Mouse (Mus musculus) forebrain, embryonic 16.5 days (tissue): ENCODE data around the gene Sfxn5. TPM values are rescaled to one million over a fixed set of nuclear protein-coding genes. Genes with fewer than 3 reads are reported as not detected.

Experiments
- ATAC-seq: fragments of 200-750 bp; cut with Nextera tagmentation; 2 replicates; pipeline ENCODE4 v1.8.0; 2017; ENCODE audit warnings: mild to moderate bottlenecking, moderate library complexity
- H3K27ac ChIP-seq: fragments of 300-500 bp; sonication (generic); 2 replicates; pipeline ENCODE4 v1.5.1; 2014; ENCODE audit warnings: low read length, control low read depth
- H3K27me3 ChIP-seq: fragments of 300-500 bp; sonication (generic); replicated peaks from 2 replicates; pipeline ENCODE4 v1.6.1; 2014; ENCODE audit warnings: low read length; ENCODE audit not compliant: control insufficient read depth, insufficient read depth
- H3K36me3 ChIP-seq: fragments of 300-500 bp; sonication (generic); 2 replicates; pipeline ENCODE4 v1.6.1; 2014; ENCODE audit not compliant: control insufficient read depth, insufficient read depth
- H3K4me1 ChIP-seq: fragments of 300-500 bp; sonication (generic); replicated peaks from 2 replicates; pipeline ENCODE4 v1.6.1; 2014; ENCODE audit warnings: low read length; ENCODE audit not compliant: control insufficient read depth, insufficient read depth
- H3K4me2 ChIP-seq: fragments of 300-500 bp; sonication (generic); 2 replicates; pipeline ENCODE4 v1.6.1; 2014; ENCODE audit warnings: mild to moderate bottlenecking, low read length, control low read depth
- H3K4me3 ChIP-seq: fragments of 300-500 bp; sonication (generic); replicated peaks from 2 replicates; pipeline ENCODE4 v1.5.1; 2014; ENCODE audit warnings: mild to moderate bottlenecking, low read length, control low read depth
- H3K9ac ChIP-seq: fragments of 300-500 bp; sonication (generic); replicated peaks from 2 replicates; pipeline ENCODE4 v1.6.1; 2014; ENCODE audit warnings: low read depth, low read length, control low read depth
- H3K9me3 ChIP-seq: fragments of 300-500 bp; sonication (generic); 2 replicates; pipeline ENCODE4 v1.6.1; 2016; ENCODE audit warnings: low read length; ENCODE audit not compliant: control insufficient read depth
- WGBS: fragments of 180-500 bp; shearing (Covaris S2); extraction: QIAGEN DNeasy Blood & Tissue Kit; methylation state at CpG from one replicate; pipeline ENCODE4 v1.1.7; 2014; 5-methylcytosine and 5-hydroxymethylcytosine counted together
- polyA plus RNA-seq: library from polyadenylated mRNA; unstranded; fragments of >200 nt; fragmentation: Nextera tagmentation; extraction: Ambion mirVana; gene quantifications from 2 replicates; pipeline ENCODE4 v1.2.1, GENCODE M21; 2015

Gene Sfxn5
- polyA plus RNA-seq, 1 experiment from 2014 or later: 27.1 TPM

GRCm38 (mm10) chr6:85288193-85288857, 44.9 kb downstream of the Sfxn5 start:
- Histone ChIP-seq H3K4me1 (peaks cover 10% of the 10 kb centered on the region), H3K36me3 (no peaks in the 10 kb centered on the region), H3K27ac (no peak overlapping the region), H3K4me3 (no peak overlapping the region), H3K27me3 (no peaks in the 10 kb centered on the region), H3K9me3 (no peaks in the 10 kb centered on the region), H3K9ac (no peak overlapping the region), H3K4me2 (no peak overlapping the region)
- ATAC-seq: no peak
- WGBS: 92% methylated on average over 4 of the region's 4 CpGs

DNA sequence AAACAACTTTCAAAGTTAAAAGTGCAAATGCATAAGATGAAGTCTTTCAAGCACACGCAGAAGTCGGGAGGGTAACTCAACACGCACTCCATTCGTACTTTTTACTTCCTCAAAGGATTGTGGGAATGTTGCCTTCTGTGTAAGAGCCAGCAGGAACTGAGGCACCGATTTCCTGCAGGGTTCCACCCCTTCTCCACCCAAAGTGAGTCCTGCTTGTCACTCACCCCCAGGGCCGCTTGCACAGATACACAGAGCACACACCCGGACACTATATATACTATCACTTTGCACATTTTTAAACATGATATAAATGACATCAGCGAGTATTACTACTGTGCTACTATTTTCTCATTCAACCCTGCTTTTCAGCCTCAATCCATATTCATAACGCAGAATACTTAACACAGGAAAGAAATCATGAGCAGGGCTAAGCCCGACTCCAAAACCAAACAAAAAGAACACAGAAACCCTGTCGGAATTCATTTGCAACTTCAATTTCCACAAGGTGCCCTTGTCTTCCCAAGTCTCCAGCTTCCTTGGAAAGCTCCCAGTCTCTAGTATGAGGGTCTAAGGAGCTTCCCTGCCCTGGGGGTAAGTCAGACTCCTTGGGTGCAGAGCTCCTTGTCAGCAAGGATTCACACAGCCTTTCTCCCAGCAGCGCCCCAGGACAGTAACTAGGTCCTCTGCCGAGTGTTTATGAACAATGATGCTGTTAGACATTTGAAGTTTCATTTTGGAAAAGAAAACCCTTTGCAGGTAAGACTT, 46.8 kb downstream of the Sfxn5 start:
- Histone ChIP-seq H3K4me1 (peaks cover 9% of the 10 kb centered on the region), H3K27me3 (no peaks in the 10 kb centered on the region), H3K9ac (no peak overlapping the region), H3K4me3 (no peak overlapping the region), H3K27ac (no peak overlapping the region), H3K36me3 (no peaks in the 10 kb centered on the region), H3K9me3 (no peaks in the 10 kb centered on the region), H3K4me2 (no peak overlapping the region)
- no peak for ATAC-seq
- WGBS: 77% methylated on average over 13 of the region's 13 CpGs

- 86% methylated on average over 14 of the region's 14 CpGs for WGBS
- no peak overlapping the region for H3K4me2 ChIP-seq
- ATAC-seq: no peak
- H3K4me3 ChIP-seq: no peak overlapping the region
- H3K36me3 ChIP-seq: no peaks in the 10 kb centered on the region
- no peak overlapping the region for H3K27ac ChIP-seq
- peaks cover 7% of the 10 kb centered on the region for H3K4me1 ChIP-seq
- no peak overlapping the region for H3K9ac ChIP-seq
- no peaks in the 10 kb centered on the region for H3K9me3 ChIP-seq
- no peaks in the 10 kb centered on the region for H3K27me3 ChIP-seq
These were observed 52.4 kb downstream of the Sfxn5 start for GRCm38 (mm10) chr6:85280871-85281270.

DNA sequence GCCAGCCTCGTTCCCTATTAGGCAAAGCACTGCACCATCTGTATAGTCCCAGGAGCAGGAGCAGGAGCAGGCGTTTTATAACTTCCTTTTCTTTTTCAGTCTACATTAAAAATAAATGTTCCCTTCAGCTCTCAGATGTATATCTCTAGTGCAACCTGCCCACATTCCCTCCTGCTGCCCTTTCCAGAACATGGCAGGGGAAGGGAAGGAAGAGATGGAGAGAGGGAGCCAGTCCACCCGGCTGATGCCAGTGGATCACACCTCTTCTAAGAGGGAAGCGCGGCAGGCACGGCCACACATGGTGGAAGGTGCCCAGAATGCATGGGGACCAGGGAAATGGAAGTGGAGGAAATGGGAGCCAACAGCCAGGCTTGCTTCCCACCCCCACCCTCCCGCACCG, 56.7 kb downstream of the Sfxn5 start:
- H3K36me3 ChIP-seq: no peaks in the 10 kb centered on the region
- no peak overlapping the region; the same call in 1 of the 2 replicates for H3K27ac ChIP-seq
- ATAC-seq: peak; percentile 31; the same call in 1 of the 2 replicates
- no peaks in the 10 kb centered on the region for H3K9me3 ChIP-seq
- no peak overlapping the region for H3K9ac ChIP-seq
- H3K27me3 ChIP-seq: no peaks in the 10 kb centered on the region
- 57% methylated on average over 6 of the region's 8 CpGs for WGBS
- no peak overlapping the region for H3K4me2 ChIP-seq
- peaks cover 7% of the 10 kb centered on the region for H3K4me1 ChIP-seq
- no peak overlapping the region for H3K4me3 ChIP-seq

GRCm38 (mm10) chr6:85272436-85272835, 60.8 kb downstream of the Sfxn5 start:
- Histone ChIP-seq H3K4me2 (no peak overlapping the region), H3K9ac (no peak overlapping the region), H3K36me3 (no peaks in the 10 kb centered on the region), H3K27me3 (no peaks in the 10 kb centered on the region), H3K9me3 (no peaks in the 10 kb centered on the region), H3K4me3 (no peak overlapping the region), H3K27ac (no peak overlapping the region), H3K4me1 (peaks cover 7% of the 10 kb centered on the region)
- no peak for ATAC-seq
- WGBS: 94% methylated on average over 9 of the region's 9 CpGs

DNA sequence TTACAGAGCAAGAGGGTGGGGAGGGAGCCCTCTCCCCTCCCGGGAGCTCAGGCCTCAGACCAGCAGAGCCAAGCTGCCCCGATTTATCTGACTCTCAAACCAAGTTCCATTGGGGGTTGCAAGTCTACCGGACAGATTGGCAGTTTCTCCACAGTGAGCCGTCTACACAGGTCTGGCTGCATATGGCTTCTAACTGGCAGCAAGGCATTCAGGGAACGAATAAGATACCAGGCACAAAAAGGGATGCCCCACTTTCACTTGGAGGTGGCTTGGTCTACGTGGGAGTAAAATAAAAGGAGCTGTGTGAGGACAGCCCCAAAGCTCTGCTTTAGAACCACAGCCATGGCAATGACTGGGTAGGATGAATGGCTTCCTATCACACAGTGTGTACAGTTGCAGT, 67.2 kb downstream of the Sfxn5 start:
- Histone ChIP-seq H3K9ac (no peak overlapping the region), H3K27me3 (no peaks in the 10 kb centered on the region), H3K4me2 (no peak overlapping the region), H3K36me3 (no peaks in the 10 kb centered on the region), H3K27ac (peak overlapping the region; percentile 78), H3K4me1 (peaks cover 22% of the 10 kb centered on the region), H3K4me3 (no peak overlapping the region), H3K9me3 (no peaks in the 10 kb centered on the region)
- ATAC-seq: no peak
- WGBS: 16% methylated on average over 6 of the region's 6 CpGs

DNA sequence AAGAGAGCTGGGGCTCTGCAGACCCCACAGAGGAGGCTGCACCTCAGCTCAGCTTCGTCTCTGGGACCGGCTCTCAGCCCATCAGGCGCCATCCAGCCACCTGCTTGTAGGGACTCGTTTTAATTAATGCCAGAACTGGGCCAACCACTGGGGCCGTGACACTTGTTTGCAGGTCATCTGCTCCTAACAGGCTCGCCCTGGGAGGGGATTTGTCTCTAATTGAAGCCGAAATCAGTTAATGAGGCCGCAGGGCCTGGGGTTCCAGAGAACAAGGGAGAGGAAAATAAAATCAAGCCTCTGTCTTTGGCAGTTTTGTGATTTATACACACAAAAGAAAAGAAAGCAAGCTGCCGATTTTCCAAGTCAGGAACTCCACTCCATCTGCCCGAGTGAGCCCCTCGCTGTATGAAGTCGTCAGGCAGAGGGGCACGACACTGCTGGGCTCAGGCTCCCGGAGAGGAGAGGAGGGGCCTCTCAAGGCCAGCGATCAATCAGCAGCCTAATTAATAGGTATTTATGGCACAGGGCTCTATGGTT, 68.2 kb downstream of the Sfxn5 start:
- ATAC-seq: peak; percentile 88
- peak overlapping the region; percentile 78 for H3K27ac ChIP-seq
- peak overlapping the region; percentile 18 for H3K4me2 ChIP-seq
- 2% methylated on average over 15 of the region's 15 CpGs for WGBS
- peaks cover 22% of the 10 kb centered on the region for H3K4me1 ChIP-seq
- no peaks in the 10 kb centered on the region for H3K36me3 ChIP-seq
- no peaks in the 10 kb centered on the region for H3K27me3 ChIP-seq
- no peak overlapping the region for H3K4me3 ChIP-seq
- H3K9me3 ChIP-seq: no peaks in the 10 kb centered on the region
- peak overlapping the region; percentile 12; the same call in 1 of the 2 replicates for H3K9ac ChIP-seq

GRCm38 (mm10) chr6:85262865-85263515, 70.2 kb downstream of the Sfxn5 start:
- no peaks in the 10 kb centered on the region for H3K27me3 ChIP-seq
- H3K4me2 ChIP-seq: no peak overlapping the region
- WGBS: 92% methylated on average over 4 of the region's 4 CpGs
- H3K27ac ChIP-seq: no peak overlapping the region
- no peak for ATAC-seq
- H3K4me1 ChIP-seq: peaks cover 35% of the 10 kb centered on the region
- H3K9me3 ChIP-seq: no peaks in the 10 kb centered on the region
- no peak overlapping the region for H3K9ac ChIP-seq
- no peak overlapping the region for H3K4me3 ChIP-seq
- no peaks in the 10 kb centered on the region for H3K36me3 ChIP-seq

DNA sequence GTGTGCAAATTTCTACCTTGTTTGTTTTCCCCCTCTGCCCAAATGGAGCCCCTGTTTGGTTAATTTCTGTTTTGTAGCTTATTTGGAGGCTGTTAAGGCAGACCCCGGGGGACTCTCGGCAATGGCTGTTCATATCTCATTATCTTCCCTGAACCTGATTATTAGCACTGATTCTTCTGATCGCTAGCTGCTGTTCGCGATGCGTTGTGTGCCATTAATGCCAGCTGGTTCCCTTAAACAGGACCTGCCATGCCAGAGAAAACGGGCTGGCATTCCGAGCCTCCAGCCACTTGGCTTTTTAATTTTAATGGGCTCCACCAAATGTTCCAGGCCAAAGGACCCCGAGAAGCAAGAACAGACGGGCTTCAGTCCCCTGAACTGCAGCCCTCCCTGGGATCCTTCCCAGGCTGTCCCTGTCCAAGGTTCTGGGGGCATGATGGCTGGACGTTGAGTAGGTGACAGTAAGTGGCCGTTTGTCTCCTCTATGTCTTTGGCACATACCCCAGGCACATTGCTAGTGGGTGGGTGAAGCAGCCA, 74.1 kb downstream of the Sfxn5 start:
- no peaks in the 10 kb centered on the region for H3K36me3 ChIP-seq
- no peak overlapping the region for H3K4me3 ChIP-seq
- no peak overlapping the region for H3K4me2 ChIP-seq
- peak; percentile 53; the same call in 1 of the 2 replicates for ATAC-seq
- no peaks in the 10 kb centered on the region for H3K9me3 ChIP-seq
- no peaks in the 10 kb centered on the region for H3K27me3 ChIP-seq
- H3K27ac ChIP-seq: peak overlapping the region; percentile 64
- peaks cover 15% of the 10 kb centered on the region for H3K4me1 ChIP-seq
- H3K9ac ChIP-seq: no peak overlapping the region
- 19% methylated on average over 12 of the region's 12 CpGs for WGBS
